Mouse (Mus musculus) kidney, adult 2 months (tissue): ENCODE data around the gene Imp4.

Source experiments
- CTCF ChIP-seq: fragments of 200-500 bp; conservative IDR thresholded peaks from 2 replicates; pipeline ENCODE4 v1.5.1; 2011; ENCODE audit warnings: low read depth, mild to moderate bottlenecking, control low read depth, low read length, moderate library complexity, mixed read lengths; ENCODE audit not compliant: insufficient read depth, insufficient read length
- POLR2A ChIP-seq: fragments of 200-500 bp; IDR thresholded peaks from one replicate; pipeline ENCODE4 v1.6.1; 2011; ENCODE audit warnings: low read depth, low read length, control low read depth

- TF ChIP-seq CTCF (no peak), POLR2A (no peak)
Measured at GRCm38 (mm10) chr1:34468500-34468899, 28.8 kb downstream of the Imp4 start.
